Mouse (Mus musculus) liver, embryonic 14.5 days (tissue): ENCODE results near the gene 4933407L21Rik.

Source experiments
- CTCF ChIP-seq: IDR thresholded peaks from 2 replicates; pipeline ENCODE4 v1.5.1; 2016; ENCODE audit warnings: antibody characterized with exemption, low read depth, control low read depth
- EP300 ChIP-seq: IDR thresholded peaks from 2 replicates; pipeline ENCODE4 v1.6.1; 2016; ENCODE audit warnings: antibody characterized with exemption, low read depth

GRCm38 (mm10) chr1:85897901-85898760 lies 30.2 kb upstream of the 4933407L21Rik start:
- TF ChIP-seq CTCF (no peak), EP300 (no peak)
